Mouse (Mus musculus): ENCODE measurements around the gene Slc6a15. TPM values are rescaled to one million over a fixed set of nuclear protein-coding genes. Genes with fewer than 3 reads are reported as not detected.

Slc6a15 gene
- 18.3 and 22.4 TPM in 2 replicates for polyA plus RNA-seq (2021; fragmentation: Nextera tagmentation)
- long read RNA-seq, experiment 1, transcript Slc6a15-202 (12 exons, 3,543 nt) = major isoform, 98 of 276 reads
- long read RNA-seq, experiment 1, partial matches to known transcripts = 31 of 276 reads
- long read RNA-seq, experiment 1, other reads (novel, unspliced or antisense) = 145 of 276 reads
- long read RNA-seq, experiment 2, transcript Slc6a15-202 (12 exons, 3,543 nt) = major isoform, 8 of 30 reads
- long read RNA-seq, experiment 2, partial matches to known transcripts = 16 of 30 reads
- long read RNA-seq, experiment 2, other reads (novel, unspliced or antisense) = 6 of 30 reads

DNA sequence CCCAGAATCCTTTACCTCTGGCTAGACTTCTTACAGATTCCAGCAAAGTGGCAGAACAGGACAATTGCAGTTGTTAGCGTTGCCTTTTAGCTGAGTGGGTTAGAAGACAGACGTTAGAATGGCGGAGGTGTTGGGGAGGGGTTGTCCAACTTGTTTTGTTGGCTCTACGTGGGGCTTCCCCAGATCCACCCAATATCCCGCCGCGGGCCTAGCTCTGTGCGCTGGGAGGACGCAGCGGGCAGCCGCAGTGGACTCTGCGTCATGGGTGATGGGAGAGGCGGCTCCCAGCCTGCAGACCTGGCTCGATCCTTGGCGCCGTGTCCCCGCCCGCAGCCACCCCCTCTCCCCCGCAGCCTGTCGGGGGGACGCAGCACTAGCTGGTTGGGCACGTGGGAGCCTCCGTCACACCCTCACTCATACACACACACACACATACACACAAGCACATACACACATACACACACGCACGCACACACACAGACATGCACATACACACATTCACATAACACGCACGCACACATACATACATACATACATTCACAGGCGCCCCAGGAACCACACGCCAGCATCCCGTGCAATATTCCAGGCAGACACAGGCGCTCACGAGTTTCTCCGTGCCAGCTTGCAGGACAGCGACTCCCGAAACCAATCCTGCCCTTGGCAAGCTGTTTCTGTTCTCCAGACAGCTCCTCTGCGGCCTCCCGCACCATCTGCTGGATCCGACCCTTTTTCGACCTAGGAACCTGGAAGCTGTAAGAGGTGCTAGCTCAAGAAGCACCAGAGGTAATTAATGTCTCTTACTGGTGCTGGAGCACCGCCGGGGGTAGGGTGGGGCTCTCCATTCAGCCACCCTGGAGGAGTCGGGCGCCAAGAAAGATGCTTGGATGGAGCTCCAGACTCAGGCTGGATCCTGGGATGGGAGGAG is at the start of gene Slc6a15:
Gene Slc6a15, plus strand, starts transcription at position 413 of the 925 bp plus-strand sequence.

Other genes starting within 250 kb of the Slc6a15 start
- 1.1 and 1.6 TPM in 2 replicates for gene Lrriq1, start 131.5 kb upstream of the Slc6a15 start, polyA plus RNA-seq (2021; fragmentation: Nextera tagmentation)